Mouse (Mus musculus): ENCODE measurements at regions not wholly inside any gene's neighbourhood (a gene's known extent, or its start where the extent isn't known, plus 50 kb on each side); places are given as distances from the start of the nearest gene placed in this dataset.

DNA sequence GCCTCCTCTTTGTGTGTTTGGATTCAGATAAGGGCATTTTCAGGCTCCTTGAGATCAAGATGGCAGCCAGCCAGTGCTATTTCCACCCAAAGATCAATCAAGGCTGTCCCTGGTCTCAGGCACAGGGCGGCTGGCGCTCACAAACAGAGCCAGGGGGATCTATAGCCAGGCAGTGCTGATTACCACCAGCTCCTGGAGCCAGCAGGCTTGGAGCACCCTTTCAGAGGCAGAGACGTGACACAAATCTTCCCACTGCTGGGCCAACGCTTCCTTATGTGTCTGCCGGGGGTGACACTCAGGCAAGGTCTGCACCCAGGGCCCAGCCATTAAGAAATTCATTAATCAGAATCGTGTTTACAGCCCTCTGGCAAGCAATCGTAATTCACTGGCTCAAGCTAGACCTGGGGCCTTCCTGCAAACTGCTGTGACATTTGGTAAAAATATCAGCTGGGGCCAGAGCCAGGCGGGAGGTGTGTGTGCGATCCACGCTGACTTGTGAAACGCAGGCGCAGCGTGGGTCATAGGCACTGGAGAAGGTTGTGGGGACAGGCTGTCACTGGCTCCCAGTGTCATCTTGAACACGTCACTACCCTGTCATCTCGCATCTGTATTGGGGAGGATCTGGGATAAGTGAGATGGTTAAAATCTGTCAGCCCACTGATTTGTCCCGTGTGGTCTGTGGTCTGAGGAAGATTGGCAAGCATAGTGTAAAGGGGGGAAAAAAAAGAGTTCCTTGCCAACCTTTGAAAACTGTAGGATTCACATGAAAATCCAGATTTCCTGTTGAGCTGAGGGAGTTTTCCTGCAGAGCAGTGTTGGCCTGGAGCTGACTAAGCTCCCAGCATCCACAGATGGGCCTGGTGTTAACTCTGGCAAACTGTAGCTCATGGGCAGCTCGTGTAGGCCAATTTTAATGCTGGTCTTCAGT is 56.5 kb upstream of the Tle3 start:
- DNase-seq (ENCODE audit: extremely low read depth, low read depth, low spot score), result no peak

DNA sequence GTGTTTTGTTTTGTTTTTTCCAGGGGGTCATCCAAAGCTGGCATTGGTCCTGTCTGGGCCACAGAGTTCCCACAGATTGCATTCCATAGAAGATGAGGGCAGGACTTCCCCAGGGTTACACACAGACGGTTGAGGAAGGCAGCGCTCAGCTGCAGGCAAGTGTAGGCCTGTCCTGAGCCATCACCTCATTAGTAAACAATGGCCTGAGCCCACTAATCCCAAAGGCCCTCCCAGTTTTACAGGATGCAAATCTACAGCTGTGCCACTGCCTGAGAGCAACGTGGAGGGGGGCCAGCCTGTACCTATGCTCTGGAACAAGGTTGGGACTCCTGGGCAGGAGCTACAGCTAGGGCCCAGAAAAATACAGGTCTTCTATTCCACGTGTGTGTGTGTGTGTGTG is 55.7 kb upstream of the Tle3 start:
- DNase-seq (ENCODE audit: extremely low read depth, low read depth, low spot score), result no peak

DNA sequence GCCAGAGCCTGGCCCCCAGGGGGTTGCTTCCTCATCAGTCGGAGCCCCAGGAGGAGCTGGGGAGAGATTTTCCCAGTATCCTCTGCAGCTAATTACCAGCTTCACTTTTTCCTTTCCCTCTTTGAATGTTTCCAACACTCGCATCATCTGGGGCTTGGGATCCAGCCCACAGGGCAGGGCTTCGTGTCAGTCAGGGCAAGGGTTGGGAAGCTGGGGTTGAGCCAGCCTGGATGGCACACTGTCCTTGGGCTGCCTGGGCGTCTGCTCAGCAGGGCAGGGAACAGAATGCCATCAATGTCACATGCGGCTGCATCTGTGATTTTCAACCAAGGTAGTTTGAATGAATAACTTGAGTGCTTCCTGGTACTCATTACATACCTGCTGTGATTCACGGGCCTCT is 52.4 kb upstream of the Tle3 start:
- no peak for DNase-seq (ENCODE audit: extremely low read depth, low read depth, low spot score)

DNA sequence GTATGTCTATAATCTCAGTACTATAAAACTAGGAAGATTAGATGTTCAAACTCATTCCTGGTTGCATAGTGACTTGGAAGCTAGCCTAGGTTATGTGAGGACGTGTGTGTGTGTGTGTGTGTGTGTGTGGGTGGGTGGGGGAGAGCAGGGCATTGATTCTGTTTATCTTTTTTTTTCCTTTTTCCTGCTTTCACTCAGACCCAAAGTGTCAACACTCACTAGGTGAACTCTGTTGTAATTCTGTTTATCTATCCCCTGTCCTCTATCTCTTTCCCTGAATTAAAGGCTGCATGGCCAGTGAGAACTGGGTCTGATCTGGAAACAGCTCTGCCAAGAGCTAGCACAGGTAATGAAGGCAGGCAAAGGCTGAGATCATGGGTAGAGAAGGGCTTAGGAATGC is 50.9 kb upstream of the Tle3 start:
- no peak for DNase-seq (ENCODE audit: extremely low read depth, low read depth, low spot score)

DNA sequence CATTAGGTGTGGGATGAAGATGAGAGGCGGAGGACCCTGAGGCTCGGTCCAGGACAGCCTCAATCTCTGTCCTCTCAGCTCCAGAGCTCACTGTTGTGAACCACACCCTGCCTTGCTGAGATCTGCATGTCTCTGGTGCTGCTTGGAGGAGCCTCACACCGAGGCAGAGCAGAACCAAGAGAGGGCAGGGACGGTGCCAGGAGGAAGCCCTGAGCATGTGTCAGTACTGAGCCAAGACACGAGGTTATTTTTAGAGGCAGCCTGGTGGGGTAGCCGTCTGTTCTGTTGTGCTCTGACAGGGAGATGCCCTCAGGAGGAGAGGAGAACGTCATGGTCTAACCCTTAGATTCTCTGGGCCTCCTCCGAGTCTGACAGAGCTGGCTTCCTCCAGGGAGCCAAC is 50.3 kb upstream of the Tle3 start:
- no peak for DNase-seq (ENCODE audit: extremely low read depth, low read depth, low spot score)

DNA sequence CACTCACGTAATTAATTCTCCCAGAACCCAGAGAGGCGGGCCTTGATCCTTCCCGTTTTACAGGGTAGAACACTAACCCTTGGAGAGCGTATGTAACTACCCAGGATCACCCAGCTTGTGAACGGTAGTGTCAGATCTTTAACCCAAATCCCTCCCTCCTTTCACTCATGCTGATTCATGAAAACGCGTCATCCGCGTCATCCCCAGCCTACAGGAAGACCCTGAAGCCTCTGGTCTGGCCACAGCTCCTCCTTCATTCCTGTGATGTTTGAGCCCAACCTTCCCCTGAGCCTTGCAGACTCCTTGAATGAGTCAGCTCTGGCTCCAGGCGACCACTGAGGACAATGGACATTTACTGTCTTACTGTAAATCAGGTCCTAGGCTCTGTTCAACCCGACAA is 49.8 kb upstream of the Tle3 start:
- no peak for DNase-seq (ENCODE audit: extremely low read depth, low read depth, low spot score)
